Mouse (Mus musculus) CD4-positive, CD25-positive, alpha-beta regulatory T cell, adult 4 months (primary cell): ENCODE measurements around the gene Gpr37l1. TPM values are rescaled to one million over a fixed set of nuclear protein-coding genes. Genes with fewer than 3 reads are reported as not detected.

Experiments
- ATAC-seq: one replicate; pipeline ENCODE4 v1.8.0; 2017
- polyA plus RNA-seq, 2 experiments: library from polyadenylated mRNA; unstranded; fragments of 100-300 nt; shearing (Covaris generic); gene quantifications; one replicate each; pipeline ENCODE4 v1.2.1; 2017

Gene Gpr37l1
- polyA plus RNA-seq, 2 experiments from 2014 or later: not detected

DNA sequence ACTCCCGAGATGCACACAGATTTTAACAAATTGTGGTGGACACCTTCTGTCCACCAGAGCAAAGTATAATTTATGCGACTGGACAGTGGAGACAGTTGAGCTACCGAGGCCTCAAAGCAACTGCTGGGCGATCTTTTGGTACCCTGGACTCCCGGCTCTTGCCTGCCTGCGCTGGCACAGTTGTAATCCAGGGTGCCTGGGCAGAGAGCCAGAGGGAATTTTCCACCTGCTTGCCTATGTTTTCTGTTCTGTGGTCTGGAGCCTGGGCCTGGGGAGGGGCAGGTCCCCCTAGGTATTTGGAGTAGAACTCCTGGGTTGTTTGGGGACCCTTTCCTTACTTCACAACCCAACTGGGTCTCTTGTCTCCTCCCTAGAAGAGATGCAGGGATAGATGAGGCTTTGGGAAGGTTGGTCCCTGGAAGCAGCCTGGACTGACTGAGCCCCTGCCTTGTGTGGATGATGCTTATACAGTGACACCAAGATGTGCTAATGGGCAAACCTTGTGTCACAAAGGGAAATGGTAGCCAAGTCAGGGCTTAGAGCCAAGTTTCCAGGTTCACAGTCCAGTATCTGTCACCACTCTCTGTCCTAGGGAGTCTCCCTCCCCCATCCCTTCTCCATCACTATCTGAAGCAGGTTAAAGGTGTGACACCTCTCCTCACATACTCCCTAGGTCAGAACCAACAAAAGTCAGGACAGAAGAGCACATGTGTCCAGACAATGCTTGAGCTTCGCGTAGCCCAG, 14.6 kb upstream of the Gpr37l1 start:
- ATAC-seq: no peak

DNA sequence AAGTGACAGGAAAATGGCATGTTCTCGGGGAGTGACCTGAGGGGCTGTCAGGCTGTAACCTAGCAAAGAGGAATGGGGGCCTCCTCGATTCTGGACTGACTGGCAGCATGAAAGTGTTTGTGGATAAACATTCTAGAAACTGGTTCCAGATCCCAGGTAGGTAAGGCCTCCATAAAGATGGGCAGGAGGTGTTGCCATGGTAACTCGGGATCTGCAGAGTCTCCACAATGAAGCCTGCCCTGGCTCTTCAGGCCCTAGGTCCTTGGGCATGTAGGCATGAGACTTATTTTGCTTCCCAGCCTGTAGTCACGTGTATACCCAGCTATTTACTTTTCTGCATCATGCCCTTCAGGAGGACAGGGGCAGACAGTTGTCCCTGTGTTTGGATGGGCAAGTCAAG, 13.8 kb upstream of the Gpr37l1 start:
- ATAC-seq: no peak

DNA sequence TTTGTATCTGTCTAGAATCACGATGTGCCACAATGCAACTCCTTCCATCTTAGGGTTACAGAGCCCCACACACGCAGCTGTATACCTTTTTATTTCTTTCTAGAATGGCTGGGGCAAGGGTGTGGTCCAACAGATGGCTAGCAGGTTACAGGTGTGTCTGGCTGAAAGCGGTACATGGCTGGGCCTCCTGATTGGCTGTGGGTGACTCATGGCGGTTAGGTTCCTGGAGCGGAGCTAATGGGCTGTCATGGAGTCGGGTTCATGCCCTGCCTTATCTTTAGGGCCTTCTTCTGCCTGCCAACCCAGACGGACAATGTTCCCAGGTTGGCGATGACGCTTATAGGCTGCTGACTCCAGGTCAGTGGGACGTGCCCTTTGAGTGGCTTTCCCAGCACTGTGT, 13.3 kb upstream of the Gpr37l1 start:
- no peak for ATAC-seq

DNA sequence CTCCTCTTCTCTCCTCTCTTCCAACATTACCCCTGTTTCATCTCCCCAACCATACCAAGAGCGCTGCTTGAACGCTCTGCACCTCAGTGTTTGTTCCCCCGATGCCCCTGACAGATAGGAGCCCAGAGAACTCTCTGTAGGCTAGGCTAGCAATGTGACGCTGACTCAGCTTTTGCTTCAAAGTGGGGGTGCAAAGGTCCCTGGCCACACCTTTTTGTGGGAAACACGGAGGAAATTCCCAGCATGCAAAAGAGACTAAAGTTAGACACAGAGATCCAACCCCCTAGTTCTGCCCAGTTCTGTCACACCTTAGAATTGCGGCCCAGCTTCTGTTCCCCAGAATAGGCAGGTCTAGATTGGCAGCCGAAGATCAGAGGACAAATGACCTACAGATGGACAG, 11.4 kb upstream of the Gpr37l1 start:
- no peak for ATAC-seq

DNA sequence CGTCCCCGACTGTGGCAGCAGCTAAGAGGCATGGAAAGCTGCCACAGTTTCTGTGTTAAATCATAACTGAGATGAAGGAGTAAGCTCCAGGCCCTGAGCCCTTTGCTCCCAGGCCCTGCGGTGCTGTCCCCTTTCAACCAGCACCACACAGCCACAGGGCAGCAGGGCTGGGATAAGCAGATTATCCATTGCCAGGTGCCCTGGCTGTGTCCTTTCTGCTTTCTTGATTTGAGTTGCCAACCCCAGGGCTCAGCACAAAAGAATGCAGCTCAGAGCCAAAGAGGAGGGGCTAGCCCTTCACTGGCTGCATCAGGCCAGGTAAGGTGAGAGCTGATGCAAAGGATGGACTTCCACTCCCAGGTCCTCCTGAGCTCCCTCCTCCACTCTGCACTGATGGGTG, 10.2 kb upstream of the Gpr37l1 start:
- no peak for ATAC-seq

DNA sequence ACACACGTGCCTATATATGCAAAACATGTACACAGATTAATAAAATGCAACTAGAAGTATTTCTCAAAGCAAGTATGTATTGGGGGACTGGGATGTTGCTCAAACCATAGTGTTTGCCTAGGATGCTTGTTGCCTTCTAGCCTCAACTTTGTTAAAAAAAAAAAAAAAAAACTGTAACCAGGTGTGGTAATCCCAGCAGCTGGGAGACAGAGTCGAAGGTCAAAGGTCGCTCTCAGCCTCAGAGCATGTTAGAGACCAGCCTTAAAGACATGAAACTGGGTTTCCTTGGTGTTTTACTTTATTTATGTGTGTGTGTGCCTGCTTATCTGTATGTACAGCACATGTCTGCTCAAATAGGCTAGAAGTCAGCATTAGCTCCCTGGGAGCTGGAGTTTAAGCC, 7.7 kb upstream of the Gpr37l1 start:
- ATAC-seq: no peak

DNA sequence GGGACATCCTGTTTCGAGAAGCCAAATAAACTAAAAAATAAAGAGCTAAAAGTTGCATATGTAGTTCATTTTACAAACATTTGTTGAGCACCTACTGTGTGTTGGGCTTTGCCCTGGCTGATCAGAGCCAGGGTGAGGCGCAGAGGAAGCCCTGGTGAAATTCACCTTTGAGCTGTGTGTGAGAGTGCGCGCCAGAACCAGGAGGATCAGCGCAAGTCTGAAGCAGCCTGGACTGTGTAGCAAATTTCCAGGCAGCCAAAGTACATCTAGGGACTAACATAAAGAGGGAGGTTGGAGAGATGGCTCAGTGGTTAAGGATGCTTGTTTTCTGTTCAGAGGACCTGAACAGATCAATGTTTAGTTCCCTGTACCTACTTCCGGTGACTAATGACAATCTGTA, 5.8 kb upstream of the Gpr37l1 start:
- ATAC-seq: no peak

DNA sequence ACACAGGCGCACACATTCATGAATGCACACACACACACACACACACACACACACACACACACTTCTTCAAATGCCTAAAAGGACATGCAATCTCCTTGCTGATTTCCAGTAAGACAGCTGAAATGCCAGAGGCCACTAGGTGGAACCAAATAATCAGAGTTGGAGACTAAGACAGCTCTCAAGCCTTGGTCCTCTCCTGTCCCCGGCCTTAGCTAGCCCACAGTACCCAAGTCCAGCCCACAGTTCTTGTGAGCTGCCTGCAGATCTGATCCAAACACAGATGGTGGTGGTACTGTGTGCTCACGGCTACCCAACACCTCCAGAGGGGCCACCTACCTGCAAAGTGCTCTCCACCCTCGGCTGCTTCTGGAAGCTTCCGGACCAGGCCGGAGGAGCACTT, 4.5 kb upstream of the Gpr37l1 start:
- no peak for ATAC-seq

DNA sequence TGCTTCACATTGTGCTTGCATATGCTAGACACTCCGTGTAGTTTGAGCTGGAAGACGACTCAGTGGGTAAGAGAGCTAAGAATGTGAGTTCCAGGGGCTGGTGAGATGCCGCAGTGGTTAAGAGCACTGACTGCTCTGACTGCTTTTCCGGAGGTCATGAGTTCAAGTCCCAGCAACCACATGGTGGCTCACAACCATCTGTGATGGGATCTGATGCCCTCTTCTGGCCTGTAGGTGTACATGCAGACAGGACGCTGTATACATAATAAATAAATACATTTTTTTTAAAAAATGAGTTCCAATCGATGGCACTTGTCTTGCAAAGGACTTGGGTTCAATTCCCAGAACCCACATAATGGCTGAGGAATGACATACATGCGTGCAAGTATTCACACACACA, 3.7 kb upstream of the Gpr37l1 start:
- ATAC-seq: no peak

DNA sequence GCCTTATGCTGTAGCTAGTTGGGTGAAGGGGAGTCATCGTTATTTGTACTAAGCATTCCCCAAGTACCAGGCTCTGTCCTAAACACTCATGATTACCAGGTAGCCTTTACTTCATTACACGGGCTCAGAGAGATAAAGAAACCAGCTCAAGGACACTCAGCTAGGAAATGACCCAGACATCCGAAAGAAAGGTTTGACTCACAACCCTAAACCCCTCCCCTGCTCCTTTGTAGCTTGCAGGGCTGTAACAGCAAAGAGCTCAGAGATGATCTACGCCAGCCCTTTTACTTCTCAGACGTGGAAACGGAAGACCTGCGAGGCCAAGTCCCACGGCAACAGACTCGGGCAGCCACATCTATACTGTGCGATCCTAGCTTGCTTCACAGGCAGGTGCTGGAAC, 2.8 kb upstream of the Gpr37l1 start:
- no peak for ATAC-seq

DNA sequence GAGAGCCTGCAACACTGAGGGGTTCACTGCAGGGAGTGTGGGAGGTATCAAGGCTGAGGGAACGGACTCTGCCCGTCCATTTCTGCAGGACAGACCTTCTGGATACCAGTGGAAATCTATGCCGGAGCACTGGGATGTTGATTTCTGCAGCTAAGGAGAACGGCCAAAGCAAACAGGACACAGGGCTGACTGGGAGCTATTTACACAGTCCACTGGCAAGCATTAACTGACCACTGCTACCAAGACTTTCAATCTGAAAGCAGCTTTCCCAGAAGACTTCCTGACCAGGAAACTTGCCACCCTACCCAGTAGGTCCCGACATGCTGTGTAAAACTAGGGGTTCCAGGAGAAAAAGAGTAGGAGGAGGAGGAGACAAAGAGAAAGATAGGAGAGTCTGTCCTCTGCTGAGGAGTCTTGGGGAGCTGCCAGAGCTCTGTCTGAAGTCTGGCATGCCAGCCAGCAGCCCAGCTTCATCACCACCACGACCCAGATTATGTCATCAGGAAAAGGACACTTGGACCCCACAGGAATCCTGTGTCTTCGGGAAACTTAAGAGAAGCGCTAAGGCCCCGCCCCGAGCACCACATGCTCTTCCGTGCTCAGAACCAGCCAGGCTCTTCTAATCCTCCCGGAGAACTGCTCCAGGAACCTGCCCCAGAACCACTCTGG, 2.2 kb upstream of the Gpr37l1 start:
- ATAC-seq: no peak

DNA sequence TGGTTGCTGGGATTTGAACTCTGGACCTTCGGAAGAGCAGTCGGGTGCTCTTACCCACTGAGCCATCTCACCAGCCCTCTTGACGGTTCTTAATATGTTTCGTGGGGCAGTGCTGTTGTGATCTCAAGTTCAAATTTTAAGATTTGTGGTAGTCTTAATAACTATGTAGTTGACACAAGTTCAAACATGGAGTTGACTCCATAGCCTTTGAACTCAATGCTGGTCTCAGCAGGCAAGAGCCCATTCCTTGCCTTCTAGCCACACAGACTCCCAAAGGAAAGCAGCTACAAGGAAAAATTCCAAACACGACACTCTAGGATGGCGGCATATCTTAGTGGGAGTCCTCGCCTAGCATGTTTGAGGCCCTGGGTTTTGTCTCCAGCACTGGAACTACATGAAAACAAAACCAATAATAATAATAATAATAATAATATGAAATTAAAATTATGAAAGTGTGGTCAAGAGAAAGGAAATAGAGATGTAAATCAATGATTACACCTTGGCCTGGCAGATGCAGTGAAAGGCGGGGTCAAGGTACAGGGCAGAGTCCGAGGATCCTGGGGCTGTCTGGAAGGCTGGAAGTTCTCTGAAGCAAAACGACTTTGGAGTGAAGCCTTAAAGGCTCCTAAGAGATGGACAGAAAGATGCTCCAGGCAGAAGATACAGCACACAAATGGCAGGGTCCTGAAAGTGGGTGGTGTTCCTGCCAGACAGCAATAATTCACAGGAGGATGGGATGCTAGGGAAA, 1.1 kb upstream of the Gpr37l1 start:
- ATAC-seq: no peak

DNA sequence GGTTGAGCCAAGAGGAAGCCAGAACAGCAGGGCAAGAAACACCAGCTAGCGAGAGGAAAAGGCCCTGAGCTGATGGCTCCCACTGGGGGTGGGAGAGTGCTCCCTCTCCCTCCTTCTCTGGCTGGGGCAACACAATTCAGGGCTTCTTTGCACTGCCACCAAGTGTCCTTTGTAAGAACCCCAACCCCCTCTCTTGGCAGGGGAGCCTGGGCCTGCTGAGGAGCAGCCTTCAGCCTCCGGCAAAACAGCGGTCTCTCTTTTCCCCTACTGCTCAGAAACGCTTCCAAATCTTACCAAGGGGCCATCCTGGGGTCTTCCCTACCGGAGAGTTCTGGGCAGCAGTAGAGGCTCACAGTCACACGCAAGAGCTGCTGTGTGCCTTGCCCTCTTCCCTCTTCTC, 4.8 kb downstream of the Gpr37l1 start:
- ATAC-seq: no peak

DNA sequence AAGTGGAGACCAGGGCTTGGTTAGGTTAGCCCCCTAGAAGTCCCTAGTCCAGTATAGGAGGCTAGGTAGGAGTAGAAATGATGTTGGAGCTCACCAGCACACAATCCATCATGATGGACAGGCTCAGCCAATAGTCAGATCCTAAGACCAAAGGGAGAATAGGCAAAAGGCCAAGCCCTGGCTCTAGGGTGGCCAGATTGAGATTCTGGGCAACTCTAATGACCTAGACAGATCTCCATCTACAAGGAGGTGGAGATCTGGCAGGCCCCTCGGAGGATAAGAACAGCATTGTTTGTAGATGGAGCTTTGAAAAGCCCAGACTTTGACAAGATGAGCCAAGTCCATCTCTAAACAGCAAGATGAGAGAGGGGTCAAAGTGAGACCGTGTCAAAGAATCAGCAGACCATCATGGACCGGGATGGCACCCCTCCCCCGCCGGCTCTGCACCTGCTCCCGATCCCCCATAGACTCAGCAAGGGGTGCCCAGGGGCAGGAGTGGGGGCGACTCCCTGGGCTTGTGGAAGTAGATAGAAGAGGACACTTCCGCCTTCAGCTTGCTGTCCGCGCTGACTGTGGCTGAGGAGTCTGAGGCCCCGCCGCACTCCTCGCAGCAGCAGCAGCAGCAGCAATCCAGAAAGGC, 7.0 kb downstream of the Gpr37l1 start:
- ATAC-seq: no peak

DNA sequence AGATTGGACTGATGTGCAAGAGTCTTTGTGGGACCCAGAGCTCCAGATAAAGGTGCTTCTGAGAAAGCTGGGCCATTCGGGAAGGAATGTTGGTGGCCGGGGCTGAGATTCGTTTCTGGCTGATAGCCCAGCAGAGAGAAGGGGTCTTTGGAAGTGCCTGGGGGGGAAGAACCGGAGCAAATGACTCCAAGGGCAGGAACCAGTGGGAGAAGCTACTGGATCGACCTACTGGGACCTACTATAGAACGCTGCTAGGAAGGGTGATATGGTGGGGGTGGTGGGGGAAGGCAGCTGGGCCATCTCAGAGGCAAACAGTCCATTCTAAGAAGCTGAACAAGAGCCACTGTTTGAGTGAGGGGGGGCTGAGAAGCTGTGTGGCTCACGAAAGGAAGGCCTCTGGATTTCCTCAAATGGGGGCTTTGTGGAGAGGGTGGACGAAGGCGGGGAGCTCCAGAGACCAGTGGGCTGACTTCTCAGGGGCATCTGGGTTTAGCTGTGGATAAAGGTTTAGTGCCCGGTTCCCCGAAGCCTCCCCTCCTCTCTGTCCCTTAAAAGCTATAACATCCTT, 7.8 kb downstream of the Gpr37l1 start:
- ATAC-seq: no peak

DNA sequence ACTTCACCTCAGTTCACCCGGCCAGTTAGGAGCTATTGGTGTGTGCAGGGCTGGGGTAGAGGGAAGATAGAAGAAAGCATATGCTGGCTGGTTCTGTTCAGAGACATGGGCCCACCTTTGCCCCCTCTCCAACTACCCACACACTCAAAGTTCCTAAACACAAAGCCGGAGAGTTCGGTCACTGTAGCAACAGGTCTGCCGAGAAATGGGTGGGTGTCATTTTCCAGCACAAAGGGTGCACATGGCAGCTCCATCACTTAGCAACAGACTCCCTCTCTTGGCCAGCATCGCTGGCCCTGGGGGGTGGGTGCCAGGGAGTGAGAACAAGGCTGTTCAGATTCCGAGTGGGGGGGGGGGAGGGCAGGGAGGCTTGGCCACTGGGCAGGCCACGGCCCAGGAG, 8.4 kb downstream of the Gpr37l1 start:
- ATAC-seq: no peak

DNA sequence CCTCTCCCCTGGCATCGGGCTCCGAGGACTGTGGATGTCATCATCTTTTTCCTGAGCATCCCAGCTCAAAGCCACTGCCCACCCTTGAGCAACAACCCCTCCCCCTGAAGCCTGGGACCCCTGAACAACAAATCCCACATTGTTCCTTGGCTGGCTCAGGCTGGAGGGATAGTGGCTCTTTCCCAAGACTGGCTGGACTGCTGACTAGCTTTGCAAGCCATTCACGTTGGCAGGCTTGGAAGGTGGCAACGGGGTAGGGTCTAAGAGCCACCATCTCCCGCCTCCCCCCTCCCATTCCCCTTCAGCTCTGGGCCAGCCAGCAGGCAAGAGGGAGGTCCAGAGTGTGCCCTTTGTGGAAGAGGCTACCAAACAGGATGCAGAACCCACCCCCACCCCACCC, 8.8 kb downstream of the Gpr37l1 start:
- ATAC-seq: no peak

DNA sequence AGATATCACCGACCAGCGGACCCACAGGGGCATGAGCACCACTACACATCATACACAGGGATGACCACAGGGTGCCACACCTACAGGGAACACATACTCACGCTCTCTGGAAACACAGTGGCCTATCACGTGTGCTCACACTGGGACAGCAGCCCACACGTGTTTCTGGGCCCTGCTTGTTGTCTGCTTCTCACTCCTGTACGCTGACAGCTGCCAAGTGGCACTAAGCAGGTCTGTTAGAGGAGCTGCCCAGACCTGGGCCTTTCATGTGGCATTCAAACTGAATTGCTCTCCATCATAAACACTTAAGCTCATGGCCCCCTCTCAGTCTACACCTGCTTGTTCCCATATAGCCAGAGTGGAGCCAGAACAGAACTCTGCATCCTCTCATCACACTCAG, 11.2 kb downstream of the Gpr37l1 start:
- ATAC-seq: no peak

DNA sequence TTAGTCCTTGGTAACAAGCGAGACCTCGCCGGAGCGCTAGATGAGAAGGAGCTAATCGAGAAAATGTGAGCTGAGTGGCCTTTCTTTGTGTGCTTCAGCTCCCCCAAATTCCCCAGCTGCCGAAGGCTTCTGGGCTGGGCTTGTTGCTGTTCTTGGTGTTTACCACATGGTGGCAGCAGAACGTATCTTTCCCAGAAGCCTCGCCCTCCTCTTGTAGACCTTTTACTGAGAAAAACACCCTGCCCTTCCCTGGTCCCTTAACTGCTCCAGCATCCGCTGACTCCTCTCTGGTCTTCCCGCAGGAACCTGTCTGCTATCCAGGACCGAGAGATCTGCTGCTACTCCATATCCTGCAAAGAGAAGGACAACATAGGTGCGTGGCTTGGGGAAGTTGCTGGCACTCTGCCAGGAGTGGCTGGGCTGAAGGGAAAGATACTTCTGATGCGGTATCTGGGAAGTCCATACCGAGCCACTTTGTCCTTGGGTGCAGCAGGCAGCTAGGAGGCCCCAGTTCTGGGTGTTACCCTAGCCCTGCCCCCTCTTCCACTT, 13.0 kb downstream of the Gpr37l1 start:
- ATAC-seq: peak; percentile 88

DNA sequence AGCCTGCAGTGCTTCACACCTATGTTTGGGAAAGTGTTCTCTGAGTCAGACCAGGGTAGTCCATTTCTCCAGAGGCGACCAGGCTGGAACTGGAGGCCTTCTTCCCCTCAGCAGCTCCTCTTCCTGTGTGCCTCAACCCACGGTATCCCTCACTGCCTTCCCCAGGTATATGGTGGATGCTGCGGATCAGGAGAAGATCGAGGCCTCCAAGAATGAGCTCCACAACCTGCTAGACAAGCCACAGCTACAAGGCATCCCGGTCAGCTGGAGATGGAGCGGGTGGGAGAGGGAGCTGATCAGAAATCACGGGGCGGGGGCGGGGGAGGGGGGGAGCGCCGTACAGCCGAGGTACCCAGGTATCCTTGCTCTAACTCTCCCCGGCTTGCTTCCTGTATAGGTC, 13.5 kb downstream of the Gpr37l1 start:
- peak; percentile 28 for ATAC-seq

DNA sequence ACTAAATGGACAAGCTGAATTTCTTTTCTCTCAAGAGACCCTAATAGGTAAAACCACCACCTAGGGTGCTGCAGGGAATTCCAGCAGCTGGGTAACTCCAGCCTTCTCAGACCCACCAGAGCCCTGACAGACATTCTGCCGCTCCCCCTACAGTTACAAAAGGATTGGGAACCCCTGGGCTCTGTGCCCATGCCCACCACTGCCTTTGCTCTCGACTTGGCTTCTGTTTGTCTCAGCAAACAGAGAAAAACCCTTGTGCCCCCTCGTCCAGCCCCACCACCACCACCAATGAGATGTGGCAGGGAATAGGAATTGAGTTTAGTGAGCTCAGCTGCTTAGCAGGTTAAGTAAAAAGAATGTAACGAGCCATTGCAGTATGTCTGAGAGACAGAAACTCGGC, 18.5 kb downstream of the Gpr37l1 start:
- no peak for ATAC-seq

DNA sequence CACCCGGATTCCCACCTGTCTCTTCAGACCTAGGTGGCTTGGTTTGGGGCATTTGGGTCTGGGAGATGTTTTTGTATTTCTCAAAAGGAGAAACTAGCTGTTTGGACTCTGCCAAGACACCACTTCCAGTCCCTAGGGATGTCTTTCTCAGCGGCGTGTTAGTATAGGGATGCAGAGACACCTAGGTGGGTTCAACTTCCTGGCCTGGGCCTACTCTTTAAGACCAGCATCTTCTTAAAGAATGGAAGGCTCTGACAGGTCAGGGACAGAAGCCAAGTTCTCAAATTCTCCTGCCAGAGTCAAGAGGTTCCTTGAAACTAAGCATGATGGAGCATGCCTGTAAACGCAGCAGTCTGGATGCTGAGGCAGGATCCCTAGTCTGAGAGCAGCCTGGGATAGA, 19.0 kb downstream of the Gpr37l1 start:
- ATAC-seq: no peak

DNA sequence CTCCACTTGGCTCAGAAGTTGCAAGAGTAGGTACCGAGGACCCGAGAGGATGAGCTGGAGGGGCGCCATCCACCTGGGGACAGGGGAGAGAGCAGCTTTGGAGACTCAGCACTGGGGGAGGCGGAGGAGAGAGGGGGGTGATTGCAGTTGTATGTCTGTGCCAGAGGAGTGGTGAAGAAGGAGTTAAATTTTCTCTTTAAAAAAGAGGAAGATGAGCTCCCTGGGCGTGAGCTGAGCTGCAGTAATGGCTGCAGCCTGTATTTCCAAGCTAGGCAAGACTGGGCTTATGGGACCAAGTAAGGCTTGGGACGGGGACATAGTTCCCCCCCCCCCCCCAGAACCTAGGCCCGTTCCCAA, 19.8 kb downstream of the Gpr37l1 start:
- ATAC-seq: no peak
